Mouse (Mus musculus): Measurements from ENCODE around the gene Brd3os. TPM values are rescaled to one million over a fixed set of nuclear protein-coding genes. Genes with fewer than 3 reads are reported as not detected.

Brd3os gene
- polyA plus RNA-seq, 1 experiment from 2014 or later = 2.8 TPM

DNA sequence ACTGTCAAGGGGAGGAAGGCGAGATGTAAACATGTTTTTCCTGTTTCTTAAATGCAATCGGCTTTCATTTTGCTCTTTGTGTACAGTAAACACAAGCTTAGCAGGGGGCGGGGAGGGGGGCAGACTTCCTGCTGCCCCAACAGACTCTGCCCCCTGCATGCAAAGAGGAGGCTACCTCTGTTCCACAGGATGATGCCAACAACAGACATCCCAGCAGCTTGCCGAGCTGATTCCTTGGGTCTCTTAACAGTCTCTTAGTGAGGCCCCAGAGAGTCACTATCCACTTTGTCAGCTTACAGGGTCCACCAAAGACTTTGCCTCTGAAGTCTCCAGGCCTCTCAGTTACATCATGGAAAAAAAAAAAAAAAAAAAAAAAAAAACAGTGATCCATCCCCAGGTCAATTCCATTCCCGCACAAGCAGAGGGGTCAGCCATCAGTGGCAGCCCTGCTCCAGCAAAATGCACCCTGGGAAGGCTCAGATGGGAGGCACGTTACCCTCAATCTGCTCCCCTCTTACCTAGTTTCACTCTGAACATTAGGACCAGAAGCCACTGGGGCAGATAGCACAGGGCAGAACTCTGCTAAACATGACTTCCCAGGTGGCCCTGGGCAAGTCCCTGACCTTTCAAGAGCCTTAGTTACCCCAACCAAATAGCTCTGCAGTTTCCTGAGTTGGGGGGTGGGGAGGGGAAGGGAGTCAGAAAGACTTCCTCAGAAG lies 37.6 kb upstream of the Brd3os start:
- Histone ChIP-seq H3K4me2 (replicated peaks; ENCODE audit: low read depth) (no peak overlapping the region), H3K9ac (ENCODE audit: low read length) (no peak overlapping the region), H3K4me1 (replicated peaks; ENCODE audit: control insufficient read depth, insufficient read depth) (peaks cover 6% of the 10 kb centered on the region; the same call in 1 of the 2 replicates), H3K36me3 (ENCODE audit: control insufficient read depth, insufficient read depth, low read length) (no peaks in the 10 kb centered on the region), H3K4me3 (ENCODE audit: low read depth, low read length) (no peak overlapping the region), H3K9me3 (ENCODE audit: control insufficient read depth, low read length) (no peaks in the 10 kb centered on the region), H3K27me3 (ENCODE audit: control insufficient read depth, insufficient read depth, low read length) (no peaks in the 10 kb centered on the region), H3K27ac (replicated peaks) (0 out of 2 replicates have a peak overlapping the region, but pooled peaks have one; percentile 13)
- TF ChIP-seq EP300 (optimal IDR thresholded peaks at IDR 0.05) (no peak), CTCF (IDR thresholded peaks at IDR 0.05; ENCODE audit: low read depth) (no peak)
- DNase-seq (ENCODE audit: low spot score) = no peak
- ATAC-seq (ENCODE audit: low FRiP score, low TSS enrichment) = no peak
- WGBS = 48% methylated on average over 6 of the region's 6 CpGs

DNA sequence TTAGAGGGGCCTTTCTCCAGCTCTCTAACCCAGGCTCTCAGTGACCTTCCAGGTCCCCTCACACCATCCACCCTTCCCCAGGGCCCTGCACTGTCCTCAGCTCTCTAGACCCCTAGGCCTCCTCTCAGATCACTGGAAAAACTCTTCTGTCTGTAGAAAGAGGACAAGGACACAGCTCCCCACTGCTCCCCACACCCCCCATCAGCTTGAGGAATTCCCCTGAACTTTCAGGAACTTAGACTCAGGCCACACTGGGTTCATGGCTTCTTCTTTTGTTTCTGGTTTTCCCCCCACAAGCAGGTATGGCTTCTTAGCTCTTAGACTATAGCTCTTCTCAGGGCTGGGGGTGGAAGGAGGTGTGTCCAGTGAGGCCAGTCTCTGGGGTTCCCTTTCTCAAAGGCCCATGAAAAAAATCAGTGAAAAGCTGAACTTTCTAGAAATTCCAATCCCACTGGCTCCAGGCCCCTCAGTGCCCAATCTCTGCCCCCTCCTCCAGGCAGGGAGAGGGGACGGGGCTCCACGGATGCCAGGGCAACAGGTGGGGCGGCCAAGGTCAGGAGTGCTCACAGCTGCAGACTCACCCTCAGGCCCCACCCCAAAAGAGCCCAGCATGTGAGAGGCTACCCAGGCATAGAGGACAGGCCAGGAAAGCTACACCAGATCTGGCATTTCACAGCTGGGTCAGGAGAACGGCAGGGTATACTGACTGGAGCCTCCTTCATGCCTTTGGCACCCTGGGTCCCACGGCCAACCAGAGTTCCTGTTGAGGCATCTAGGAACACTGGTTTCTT lies 36.8 kb upstream of the Brd3os start:
- no peaks in the 10 kb centered on the region for H3K36me3 ChIP-seq (ENCODE audit: control insufficient read depth, insufficient read depth, low read length)
- ATAC-seq (ENCODE audit: low FRiP score, low TSS enrichment) (peak; percentile 47), DNase-seq (ENCODE audit: low spot score) (no peak)
- H3K27ac ChIP-seq (replicated peaks) = 0 out of 2 replicates have a peak overlapping the region, but pooled peaks have one; percentile 13
- no peaks in the 10 kb centered on the region for H3K9me3 ChIP-seq (ENCODE audit: control insufficient read depth, low read length)
- no peak overlapping the region for H3K9ac ChIP-seq (ENCODE audit: low read length)
- H3K27me3 ChIP-seq (ENCODE audit: control insufficient read depth, insufficient read depth, low read length) = no peaks in the 10 kb centered on the region
- TF ChIP-seq CTCF (IDR thresholded peaks at IDR 0.05; ENCODE audit: low read depth) = no peak
- no peak for TF ChIP-seq EP300 (optimal IDR thresholded peaks at IDR 0.05)
- WGBS = 63% methylated on average over 5 of the region's 5 CpGs
- H3K4me1 ChIP-seq (replicated peaks; ENCODE audit: control insufficient read depth, insufficient read depth) = peaks cover 6% of the 10 kb centered on the region; the same call in 1 of the 2 replicates
- H3K4me2 ChIP-seq (replicated peaks; ENCODE audit: low read depth) = no peak overlapping the region
- no peak overlapping the region for H3K4me3 ChIP-seq (ENCODE audit: low read depth, low read length)

DNA sequence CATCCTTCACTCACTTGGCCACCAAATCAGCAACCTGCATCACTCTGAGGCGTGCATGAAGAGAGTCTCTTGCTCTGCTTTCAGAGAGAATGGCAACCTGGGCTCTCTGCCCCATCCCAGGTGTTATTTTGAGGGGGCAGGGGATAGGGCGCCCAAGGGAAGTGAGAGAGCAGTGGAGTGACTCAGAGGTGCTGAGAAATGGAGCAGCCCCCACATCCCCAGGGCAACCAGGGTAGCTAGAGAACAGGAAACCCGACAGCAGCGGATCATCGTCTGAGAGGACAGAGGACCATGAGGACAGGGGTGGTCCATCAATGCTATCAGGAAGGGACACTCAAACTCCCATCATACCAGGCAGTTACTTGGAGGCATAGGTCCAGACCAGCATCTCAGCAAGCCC lies 35.2 kb upstream of the Brd3os start:
- no peak for ATAC-seq (ENCODE audit: low FRiP score, low TSS enrichment)
- TF ChIP-seq EP300 (optimal IDR thresholded peaks at IDR 0.05) (no peak), CTCF (IDR thresholded peaks at IDR 0.05; ENCODE audit: low read depth) (no peak)
- H3K9ac ChIP-seq (ENCODE audit: low read length) = no peak overlapping the region
- no peaks in the 10 kb centered on the region for H3K36me3 ChIP-seq (ENCODE audit: control insufficient read depth, insufficient read depth, low read length)
- H3K27me3 ChIP-seq (ENCODE audit: control insufficient read depth, insufficient read depth, low read length) = no peaks in the 10 kb centered on the region
- no peaks in the 10 kb centered on the region for H3K9me3 ChIP-seq (ENCODE audit: control insufficient read depth, low read length)
- no peak overlapping the region for H3K27ac ChIP-seq (replicated peaks)
- H3K4me1 ChIP-seq (replicated peaks; ENCODE audit: control insufficient read depth, insufficient read depth) = peaks cover 9% of the 10 kb centered on the region
- H3K4me2 ChIP-seq (replicated peaks; ENCODE audit: low read depth) = no peak overlapping the region
- no peak overlapping the region for H3K4me3 ChIP-seq (ENCODE audit: low read depth, low read length)
- 82% methylated on average over 5 of the region's 5 CpGs for WGBS
- no peak for DNase-seq (ENCODE audit: low spot score)

DNA sequence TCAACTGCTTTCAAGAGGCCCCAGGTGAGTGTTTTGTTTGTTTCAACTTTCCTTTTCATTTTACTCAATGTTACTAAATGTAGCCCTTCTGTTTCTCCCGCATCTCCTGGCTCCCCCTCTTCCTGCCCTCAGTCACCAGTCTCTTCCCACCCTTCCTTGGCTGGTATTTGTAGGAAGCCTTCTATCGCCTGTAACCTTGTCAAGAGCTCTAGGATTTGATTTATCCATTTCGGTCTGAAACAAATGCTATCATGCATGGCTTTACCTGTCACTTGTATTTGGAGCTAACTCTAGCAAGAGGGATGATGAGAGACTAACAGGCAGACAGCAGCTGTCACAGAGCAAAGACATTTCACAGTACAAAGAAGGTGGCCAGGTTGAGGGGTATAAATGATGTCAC lies 33.9 kb upstream of the Brd3os start:
- H3K4me1 ChIP-seq (replicated peaks; ENCODE audit: control insufficient read depth, insufficient read depth) = peaks cover 14% of the 10 kb centered on the region

DNA sequence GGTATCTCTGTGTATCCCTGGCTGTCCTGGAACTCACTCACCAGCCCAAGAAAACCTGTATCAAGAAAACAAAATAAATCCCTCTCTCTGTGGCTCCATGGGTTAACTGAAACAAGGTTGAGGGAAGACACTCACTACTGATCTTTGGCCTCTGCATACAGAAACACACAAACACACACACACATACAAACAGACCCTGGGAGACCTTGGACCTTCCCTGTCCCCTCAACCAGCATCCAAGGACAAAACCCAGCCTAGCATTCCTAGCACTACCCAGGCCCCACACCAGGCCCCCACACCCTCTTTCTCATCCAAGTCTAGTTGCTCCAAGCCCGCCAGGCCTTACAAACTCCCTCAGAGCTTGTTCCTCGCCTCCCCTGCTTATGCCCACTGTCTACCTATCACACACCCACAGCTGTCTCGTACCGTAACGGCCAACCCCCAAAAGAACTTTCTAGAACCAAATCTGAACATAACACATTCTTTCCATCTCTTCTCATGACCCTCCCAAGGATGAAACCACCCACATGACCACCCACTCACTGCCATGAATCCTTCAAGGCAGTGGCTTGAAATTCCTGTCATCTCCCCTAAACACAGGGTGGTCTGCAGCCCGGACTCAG lies 31.5 kb upstream of the Brd3os start:
- no peaks in the 10 kb centered on the region for H3K36me3 ChIP-seq (ENCODE audit: control insufficient read depth, insufficient read depth, low read length)
- no peaks in the 10 kb centered on the region for H3K9me3 ChIP-seq (ENCODE audit: control insufficient read depth, low read length)
- 67% methylated on average over 6 of the region's 6 CpGs for WGBS
- no peak overlapping the region for H3K27ac ChIP-seq (replicated peaks)
- ATAC-seq (ENCODE audit: low FRiP score, low TSS enrichment) = no peak
- no peak overlapping the region for H3K4me2 ChIP-seq (replicated peaks; ENCODE audit: low read depth)
- no peak overlapping the region for H3K4me3 ChIP-seq (ENCODE audit: low read depth, low read length)
- no peak for TF ChIP-seq CTCF (IDR thresholded peaks at IDR 0.05; ENCODE audit: low read depth)
- no peak for TF ChIP-seq EP300 (optimal IDR thresholded peaks at IDR 0.05)
- DNase-seq (ENCODE audit: low spot score) = no peak
- H3K27me3 ChIP-seq (ENCODE audit: control insufficient read depth, insufficient read depth, low read length) = no peaks in the 10 kb centered on the region
- H3K4me1 ChIP-seq (replicated peaks; ENCODE audit: control insufficient read depth, insufficient read depth) = peaks cover 8% of the 10 kb centered on the region
- H3K9ac ChIP-seq (ENCODE audit: low read length) = no peak overlapping the region

More for the DNA sequence above, 33.9 kb upstream of the Brd3os start:
- no peak overlapping the region for H3K9ac ChIP-seq (ENCODE audit: low read length)
- no peak overlapping the region for H3K4me3 ChIP-seq (ENCODE audit: low read depth, low read length)
- 54% methylated on average over 3 of the region's 3 CpGs for WGBS
- H3K9me3 ChIP-seq (ENCODE audit: control insufficient read depth, low read length) = no peaks in the 10 kb centered on the region
- DNase-seq (ENCODE audit: low spot score) (no peak), ATAC-seq (ENCODE audit: low FRiP score, low TSS enrichment) (no peak)
- no peak overlapping the region for H3K4me2 ChIP-seq (replicated peaks; ENCODE audit: low read depth)
- TF ChIP-seq EP300 (optimal IDR thresholded peaks at IDR 0.05) = no peak
- TF ChIP-seq CTCF (IDR thresholded peaks at IDR 0.05; ENCODE audit: low read depth) = no peak
- H3K27me3 ChIP-seq (ENCODE audit: control insufficient read depth, insufficient read depth, low read length) = no peaks in the 10 kb centered on the region
- no peak overlapping the region for H3K27ac ChIP-seq (replicated peaks)
- no peaks in the 10 kb centered on the region for H3K36me3 ChIP-seq (ENCODE audit: control insufficient read depth, insufficient read depth, low read length)

Data from stomach, postnatal 0 days (tissue).